Mouse (Mus musculus): ENCODE measurements around the gene Bank1. TPM values are rescaled to one million over a fixed set of nuclear protein-coding genes. Genes with fewer than 3 reads are reported as not detected.

Bank1 gene
- polyA plus RNA-seq, 1 experiment from 2014 or later: 0.23 TPM

- Histone ChIP-seq H3K9me3 (no peaks in the 10 kb centered on the region), H3K27ac (no peak overlapping the region), H3K27me3 (no peaks in the 10 kb centered on the region), H3K4me3 (replicated peaks) (no peak overlapping the region), H3K9ac (replicated peaks) (no peak overlapping the region), H3K36me3 (no peaks in the 10 kb centered on the region), H3K4me2 (replicated peaks) (no peak overlapping the region), H3K4me1 (replicated peaks) (no peaks in the 10 kb centered on the region)
- 89% methylated on average over 5 of the region's 5 CpGs for WGBS
- ATAC-seq: no peak
These were observed 239.4 kb downstream of the Bank1 start for GRCm38 (mm10) chr3:136086431-136086830.

GRCm38 (mm10) chr3:136085077-136085476 lies 240.8 kb downstream of the Bank1 start:
- H3K4me3 ChIP-seq (replicated peaks): no peak overlapping the region
- H3K9me3 ChIP-seq: no peaks in the 10 kb centered on the region
- no peaks in the 10 kb centered on the region for H3K4me1 ChIP-seq (replicated peaks)
- no peak overlapping the region for H3K9ac ChIP-seq (replicated peaks)
- no peak overlapping the region for H3K27ac ChIP-seq
- no peak overlapping the region for H3K4me2 ChIP-seq (replicated peaks)
- no peak for ATAC-seq
- 90% methylated on average over 1 of the region's 1 CpGs for WGBS
- H3K36me3 ChIP-seq: no peaks in the 10 kb centered on the region
- H3K27me3 ChIP-seq: no peaks in the 10 kb centered on the region

- no peaks in the 10 kb centered on the region for H3K27me3 ChIP-seq
- no peaks in the 10 kb centered on the region for H3K9me3 ChIP-seq
- no peak overlapping the region for H3K27ac ChIP-seq
- no peak overlapping the region for H3K4me2 ChIP-seq (replicated peaks)
- H3K36me3 ChIP-seq: no peaks in the 10 kb centered on the region
- no peaks in the 10 kb centered on the region for H3K4me1 ChIP-seq (replicated peaks)
- WGBS: 72% methylated on average over 5 of the region's 5 CpGs
- no peak overlapping the region for H3K4me3 ChIP-seq (replicated peaks)
- H3K9ac ChIP-seq (replicated peaks): no peak overlapping the region
- ATAC-seq: no peak
These were observed 241.8 kb downstream of the Bank1 start for GRCm38 (mm10) chr3:136084066-136084465.

GRCm38 (mm10) chr3:136081264-136081663 lies 244.6 kb downstream of the Bank1 start:
- Histone ChIP-seq H3K27ac (no peak overlapping the region), H3K9me3 (no peaks in the 10 kb centered on the region), H3K27me3 (no peaks in the 10 kb centered on the region), H3K4me3 (replicated peaks) (no peak overlapping the region), H3K36me3 (no peaks in the 10 kb centered on the region), H3K4me1 (replicated peaks) (no peaks in the 10 kb centered on the region), H3K4me2 (replicated peaks) (no peak overlapping the region), H3K9ac (replicated peaks) (no peak overlapping the region)
- ATAC-seq: no peak
- 85% methylated on average over 1 of the region's 1 CpGs for WGBS

- Histone ChIP-seq H3K9me3 (no peaks in the 10 kb centered on the region), H3K36me3 (no peaks in the 10 kb centered on the region), H3K4me1 (replicated peaks) (no peaks in the 10 kb centered on the region), H3K27me3 (no peaks in the 10 kb centered on the region), H3K9ac (replicated peaks) (no peak overlapping the region), H3K27ac (no peak overlapping the region), H3K4me2 (replicated peaks) (no peak overlapping the region), H3K4me3 (replicated peaks) (no peak overlapping the region)
- 92% methylated on average over 2 of the region's 2 CpGs for WGBS
- ATAC-seq: no peak
These were observed 247.3 kb downstream of the Bank1 start for GRCm38 (mm10) chr3:136078535-136078934.

- no peak for ATAC-seq
- no peaks in the 10 kb centered on the region for H3K36me3 ChIP-seq
- 91% methylated on average over 3 of the region's 3 CpGs for WGBS
- no peaks in the 10 kb centered on the region for H3K4me1 ChIP-seq (replicated peaks)
- H3K9me3 ChIP-seq: no peaks in the 10 kb centered on the region
- H3K27me3 ChIP-seq: no peaks in the 10 kb centered on the region
- H3K27ac ChIP-seq: no peak overlapping the region
- H3K9ac ChIP-seq (replicated peaks): no peak overlapping the region
- H3K4me2 ChIP-seq (replicated peaks): no peak overlapping the region
- no peak overlapping the region for H3K4me3 ChIP-seq (replicated peaks)
These were observed 255.5 kb downstream of the Bank1 start for GRCm38 (mm10) chr3:136070394-136070793.

GRCm38 (mm10) chr3:136061907-136062306 lies 264.0 kb downstream of the Bank1 start:
- Histone ChIP-seq H3K4me3 (replicated peaks) (no peak overlapping the region), H3K9ac (replicated peaks) (no peak overlapping the region), H3K27me3 (no peaks in the 10 kb centered on the region), H3K27ac (no peak overlapping the region), H3K36me3 (no peaks in the 10 kb centered on the region), H3K9me3 (no peaks in the 10 kb centered on the region), H3K4me1 (replicated peaks) (no peaks in the 10 kb centered on the region), H3K4me2 (replicated peaks) (no peak overlapping the region)
- 81% methylated on average over 2 of the region's 2 CpGs for WGBS
- ATAC-seq: no peak

GRCm38 (mm10) chr3:136050635-136051034 lies 275.2 kb downstream of the Bank1 start:
- Histone ChIP-seq H3K4me1 (replicated peaks) (no peaks in the 10 kb centered on the region), H3K27me3 (no peaks in the 10 kb centered on the region), H3K9me3 (no peaks in the 10 kb centered on the region), H3K4me3 (replicated peaks) (no peak overlapping the region), H3K9ac (replicated peaks) (no peak overlapping the region), H3K36me3 (no peaks in the 10 kb centered on the region), H3K27ac (no peak overlapping the region), H3K4me2 (replicated peaks) (no peak overlapping the region)
- WGBS: 94% methylated on average over 3 of the region's 3 CpGs
- no peak for ATAC-seq

- Histone ChIP-seq H3K4me1 (replicated peaks) (no peaks in the 10 kb centered on the region), H3K36me3 (no peaks in the 10 kb centered on the region), H3K27ac (no peak overlapping the region), H3K9ac (replicated peaks) (no peak overlapping the region), H3K4me3 (replicated peaks) (no peak overlapping the region), H3K9me3 (no peaks in the 10 kb centered on the region), H3K27me3 (no peaks in the 10 kb centered on the region), H3K4me2 (replicated peaks) (no peak overlapping the region)
- WGBS: 96% methylated on average over 6 of the region's 6 CpGs
- no peak for ATAC-seq
These were observed 275.7 kb downstream of the Bank1 start for GRCm38 (mm10) chr3:136050215-136050614.

- H3K27me3 ChIP-seq: no peaks in the 10 kb centered on the region
- no peak overlapping the region for H3K27ac ChIP-seq
- H3K4me1 ChIP-seq (replicated peaks): no peaks in the 10 kb centered on the region
- no peak overlapping the region for H3K4me3 ChIP-seq (replicated peaks)
- H3K4me2 ChIP-seq (replicated peaks): no peak overlapping the region
- H3K9me3 ChIP-seq: peaks cover 5% of the 10 kb centered on the region; the same call in 1 of the 2 replicates
- H3K9ac ChIP-seq (replicated peaks): no peak overlapping the region
- 94% methylated on average over 4 of the region's 4 CpGs for WGBS
- no peak for ATAC-seq
- no peaks in the 10 kb centered on the region for H3K36me3 ChIP-seq
These were observed 277.8 kb downstream of the Bank1 start for GRCm38 (mm10) chr3:136048026-136048425.

- ATAC-seq: no peak
- Histone ChIP-seq H3K4me1 (replicated peaks) (no peaks in the 10 kb centered on the region), H3K9ac (replicated peaks) (no peak overlapping the region), H3K4me2 (replicated peaks) (no peak overlapping the region), H3K27me3 (no peaks in the 10 kb centered on the region), H3K27ac (no peak overlapping the region), H3K36me3 (no peaks in the 10 kb centered on the region), H3K4me3 (replicated peaks) (no peak overlapping the region), H3K9me3 (peaks cover 5% of the 10 kb centered on the region; the same call in 1 of the 2 replicates)
- WGBS: 96% methylated on average over 2 of the region's 2 CpGs
These were observed 280.5 kb downstream of the Bank1 start for GRCm38 (mm10) chr3:136045381-136045780.

GRCm38 (mm10) chr3:136040041-136040440 lies 285.8 kb downstream of the Bank1 start:
- no peak for ATAC-seq
- no peaks in the 10 kb centered on the region for H3K27me3 ChIP-seq
- H3K4me2 ChIP-seq (replicated peaks): no peak overlapping the region
- no peaks in the 10 kb centered on the region for H3K36me3 ChIP-seq
- no peak overlapping the region for H3K9ac ChIP-seq (replicated peaks)
- WGBS: 92% methylated on average over 2 of the region's 2 CpGs
- H3K27ac ChIP-seq: no peak overlapping the region
- peaks cover 5% of the 10 kb centered on the region; the same call in 1 of the 2 replicates for H3K9me3 ChIP-seq
- no peaks in the 10 kb centered on the region for H3K4me1 ChIP-seq (replicated peaks)
- no peak overlapping the region for H3K4me3 ChIP-seq (replicated peaks)

- WGBS: 95% methylated on average over 6 of the region's 6 CpGs
- no peak for ATAC-seq
These were observed 286.4 kb downstream of the Bank1 start for GRCm38 (mm10) chr3:136039446-136039845.

More at GRCm38 (mm10) chr3:136039446-136039845, 286.4 kb downstream of the Bank1 start:
- H3K4me1 ChIP-seq (replicated peaks): no peaks in the 10 kb centered on the region
- H3K36me3 ChIP-seq: no peaks in the 10 kb centered on the region
- H3K27me3 ChIP-seq: no peaks in the 10 kb centered on the region
- H3K9me3 ChIP-seq: peaks cover 5% of the 10 kb centered on the region; the same call in 1 of the 2 replicates
- H3K27ac ChIP-seq: no peak overlapping the region
- no peak overlapping the region for H3K4me3 ChIP-seq (replicated peaks)
- no peak overlapping the region for H3K9ac ChIP-seq (replicated peaks)
- no peak overlapping the region for H3K4me2 ChIP-seq (replicated peaks)

All from midbrain, embryonic 13.5 days (tissue).